Mouse (Mus musculus): ENCODE measurements around the gene Cuedc2. TPM values are rescaled to one million over a fixed set of nuclear protein-coding genes. Genes with fewer than 3 reads are reported as not detected.

Gene Cuedc2
- total RNA-seq, 2 experiments from 2014 or later, result 56.1 to 56.5 TPM

Small RNAs within 50 kb of the gene (microRNA-seq; reads per million reads assigned to microRNA genes)
- 0.26 to 1.5 reads per million in 2 experiments for gene Mir146b (ENCODE audit: borderline replicate concordance in 2 of 2)

Other genes starting within 250 kb of the Cuedc2 start
- gene Elovl3, start 206.8 kb downstream of the Cuedc2 start, total RNA-seq (2021), result not detected
- 10 to 100 TPM in 1 of 2 experiments, 1 to 10 TPM in 1; 9.9 to 12.7 TPM for gene Pitx3, start 190.4 kb downstream of the Cuedc2 start, total RNA-seq (2021)
- gene Gbf1, start 186.2 kb downstream of the Cuedc2 start, total RNA-seq (2021), result 10 to 100 TPM; 47.4 to 48.3 TPM
- 1 to 10 TPM; 7.2 to 8.5 TPM for gene Nfkb2, start 34.4 kb downstream of the Cuedc2 start, total RNA-seq (2021)
- gene Psd, start 11.5 kb downstream of the Cuedc2 start, total RNA-seq (2021), result under 1 TPM; 0.28 to 0.54 TPM
- 1 to 10 TPM; 2.9 TPM for gene Fbxl15, start 10.5 kb downstream of the Cuedc2 start, total RNA-seq (2021)
- 1 to 10 TPM; 1.0 to 1.2 TPM for gene Mfsd13a, start 2.4 kb upstream of the Cuedc2 start, total RNA-seq (2021)
- under 1 TPM; 0.33 to 0.38 TPM for gene 2310034G01Rik, start 11.6 kb upstream of the Cuedc2 start, total RNA-seq (2021)
- 10 to 100 TPM; 49.3 to 53.1 TPM for gene Actr1a, start 57.0 kb upstream of the Cuedc2 start, total RNA-seq (2021)
- gene Sufu, start 58.2 kb upstream of the Cuedc2 start, total RNA-seq (2021), result 1 to 10 TPM; 6.0 to 6.1 TPM
- gene Trim8, start 163.0 kb upstream of the Cuedc2 start, total RNA-seq (2021), result 10 to 100 TPM; 19.1 to 20.6 TPM
- gene Arl3, start 234.5 kb upstream of the Cuedc2 start, total RNA-seq (2021), result 10 to 100 TPM; 49.6 to 55.8 TPM
- 1 to 10 TPM; 2.8 TPM for gene Sfxn2, start 234.7 kb upstream of the Cuedc2 start, total RNA-seq (2021)